Mouse (Mus musculus) right cerebral cortex, postnatal 25 days (tissue): Measurements from ENCODE around the gene Prdm11.
A peak's percentile ranks its signal among the peaks of the same experiment; 100 is the strongest.

Source experiments
- DNase-seq: peaks from one replicate; pipeline ENCODE4 v3.0.0; 2022

The Prdm11 gene

DNA sequence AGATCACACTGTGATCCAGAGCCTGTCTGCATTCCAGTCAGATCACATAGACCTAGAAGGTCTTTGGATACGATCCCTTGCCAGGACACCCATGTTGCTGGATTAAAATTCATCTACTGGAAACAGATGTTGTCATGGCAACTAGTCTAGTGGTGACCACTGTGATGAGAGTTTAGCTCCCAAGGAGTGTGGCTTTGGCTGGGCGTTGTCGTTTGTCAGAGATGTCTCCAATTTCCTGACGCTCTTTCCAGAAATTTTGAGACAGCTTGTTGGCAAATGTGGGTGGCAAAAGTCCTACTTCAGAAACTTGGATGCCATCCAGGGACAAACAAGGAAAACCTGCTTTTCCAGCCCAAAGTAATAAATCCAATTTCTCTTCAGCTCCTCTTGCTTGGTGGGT, 87.3 kb downstream of the Prdm11 start:
- DNase-seq, result no peak

DNA sequence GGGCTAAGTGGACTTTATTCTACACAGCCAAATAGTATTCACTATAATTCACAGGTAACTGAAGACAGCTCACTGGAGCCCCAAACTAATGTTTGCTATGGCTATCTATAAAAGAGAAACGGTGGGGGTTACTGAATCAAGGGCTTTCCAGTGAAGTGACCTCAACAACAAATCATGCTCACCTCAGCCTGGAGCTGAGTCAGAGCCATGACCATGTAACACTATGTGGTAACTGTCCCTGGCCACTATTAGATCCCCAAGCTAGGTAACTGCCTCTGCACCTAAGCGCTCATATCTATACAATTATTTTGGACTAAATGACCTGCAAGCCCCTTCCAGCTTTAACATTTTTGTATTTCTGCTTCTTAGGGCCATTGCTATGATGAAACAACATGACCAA, 89.0 kb downstream of the Prdm11 start:
- DNase-seq, result no peak

DNA sequence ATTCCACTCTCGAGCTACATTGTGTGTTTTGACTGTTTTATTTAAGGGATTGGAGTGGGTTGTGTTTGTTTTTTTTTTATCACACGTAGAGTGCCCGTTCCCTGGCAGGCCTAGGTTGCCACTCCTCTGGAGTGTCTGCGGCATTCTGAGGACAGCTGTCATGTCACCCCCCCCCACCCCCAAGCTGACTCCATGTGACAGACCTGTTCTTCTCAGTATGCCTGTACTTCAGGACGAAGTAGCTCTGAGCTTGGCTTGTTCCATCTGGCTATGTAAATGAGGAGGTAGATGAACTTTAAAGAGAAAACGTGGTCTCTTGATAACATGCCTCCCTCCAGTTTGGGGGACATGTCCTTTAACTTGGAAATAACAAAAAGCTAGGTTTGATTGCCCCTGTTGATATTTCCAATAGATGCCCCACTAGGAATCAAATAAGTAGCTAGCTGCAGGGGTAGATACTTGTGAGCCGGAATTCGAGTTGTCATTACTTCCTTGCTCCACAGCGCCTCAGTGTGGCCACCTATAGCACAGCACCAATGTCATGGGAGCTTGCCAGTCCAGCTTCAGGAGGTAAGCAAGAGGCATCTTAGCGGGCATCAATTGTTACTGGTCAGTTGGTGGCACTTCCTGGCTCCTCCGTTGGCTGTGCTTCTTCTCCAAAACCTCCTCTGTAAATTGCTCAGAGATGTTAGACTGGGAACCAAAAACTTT, 91.4 kb downstream of the Prdm11 start:
- peak; percentile 61 for DNase-seq

DNA sequence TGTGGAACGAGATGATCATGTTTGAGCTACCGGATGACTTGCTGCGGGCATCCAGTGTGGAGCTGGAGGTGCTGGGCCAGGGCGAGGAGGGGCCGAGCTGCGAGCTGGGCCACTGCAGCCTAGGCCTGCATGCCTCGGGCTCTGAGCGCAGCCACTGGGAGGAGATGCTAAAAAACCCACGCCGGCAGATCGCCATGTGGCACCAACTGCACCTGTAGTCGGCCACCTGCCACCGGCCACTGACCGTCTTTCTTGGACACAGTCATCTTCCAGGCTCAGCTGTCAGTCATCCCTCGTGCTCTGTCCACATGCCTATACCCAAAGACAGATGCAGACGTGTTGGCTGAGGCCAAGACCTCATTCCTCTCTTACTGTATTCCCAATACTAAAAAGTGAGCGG, 92.5 kb downstream of the Prdm11 start:
- DNase-seq, result no peak

DNA sequence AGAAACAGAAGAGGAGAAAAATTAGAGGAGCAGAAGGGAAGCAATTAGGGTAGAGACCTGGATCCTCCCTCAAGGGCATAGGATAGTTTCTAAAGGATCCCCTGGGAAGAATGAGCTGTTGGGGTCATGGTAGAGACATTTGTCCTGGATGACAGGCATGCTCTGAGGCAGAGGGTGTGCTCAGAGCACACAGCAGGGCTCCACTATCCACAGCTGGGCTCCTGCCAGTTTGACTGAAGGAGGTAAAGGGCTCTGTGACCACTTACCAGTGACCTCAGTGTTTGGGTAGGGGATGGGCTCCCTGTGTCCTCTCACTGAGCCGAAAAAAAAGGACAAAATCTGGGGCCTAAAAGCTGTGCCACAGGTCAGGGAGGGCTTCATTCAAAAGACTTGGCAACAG, 96.4 kb downstream of the Prdm11 start:
- no peak for DNase-seq

DNA sequence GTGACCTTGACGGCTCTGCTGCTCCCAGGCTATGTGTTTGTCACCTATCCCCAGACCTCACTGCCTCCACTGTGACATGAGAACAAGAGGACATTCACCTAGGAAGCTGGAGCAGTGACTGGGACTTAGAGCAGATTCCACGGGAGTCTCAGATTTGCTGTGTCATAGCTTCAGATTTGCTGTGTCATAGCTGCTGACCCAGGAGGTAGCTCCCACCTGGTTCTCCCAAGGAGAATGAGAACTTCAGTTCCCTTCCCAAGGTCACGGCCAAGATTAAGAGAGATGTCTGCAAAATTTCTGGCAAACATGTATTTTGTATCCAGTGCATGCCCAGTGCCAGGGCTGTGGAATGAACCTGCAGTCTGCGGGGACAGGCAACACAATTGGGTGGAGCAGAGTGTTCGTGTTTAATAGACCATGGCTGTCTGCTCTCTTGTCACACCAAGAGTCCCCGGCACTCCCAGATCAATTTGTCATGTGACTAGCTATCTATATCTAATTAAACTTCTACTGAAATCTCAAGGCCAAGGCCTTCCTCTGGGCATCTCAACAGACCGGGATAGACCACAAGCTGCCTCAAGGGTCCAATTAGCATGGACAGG, 97.2 kb downstream of the Prdm11 start:
- DNase-seq, result no peak

DNA sequence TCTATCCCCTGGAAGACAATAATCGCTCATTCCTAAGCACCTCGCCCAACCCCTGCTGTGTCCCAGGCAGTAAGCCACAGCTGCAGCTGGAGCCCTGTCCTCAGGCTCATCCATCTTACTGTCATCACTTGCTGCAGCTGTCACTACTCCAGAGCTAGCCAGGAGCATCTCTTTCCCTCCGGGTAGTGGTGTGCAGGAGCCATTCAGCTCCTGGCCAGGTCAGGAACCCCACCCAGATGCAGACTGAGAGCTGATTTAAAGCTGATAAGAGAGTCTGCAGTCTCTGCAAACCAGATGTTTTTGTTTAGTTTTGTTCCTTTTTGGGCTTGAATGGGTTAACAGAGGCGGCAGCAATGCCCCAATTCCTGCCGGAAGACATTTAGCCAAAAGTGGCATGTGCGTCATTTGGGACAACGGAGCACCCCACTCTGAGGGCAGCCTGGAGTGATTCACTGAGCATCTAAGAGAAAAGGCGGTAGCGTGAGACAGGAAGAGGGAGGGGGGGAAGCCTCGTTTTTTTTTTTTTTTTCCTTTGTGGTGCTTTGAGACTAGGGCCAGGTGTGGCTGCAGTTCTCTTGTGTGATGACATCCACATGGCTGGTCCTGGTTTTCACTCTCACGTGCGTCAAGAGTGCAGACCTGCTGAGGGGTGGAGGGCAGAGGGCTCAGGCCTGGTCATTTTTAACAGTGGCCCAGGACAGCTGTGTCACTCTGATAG, 97.8 kb downstream of the Prdm11 start:
- DNase-seq, result no peak

DNA sequence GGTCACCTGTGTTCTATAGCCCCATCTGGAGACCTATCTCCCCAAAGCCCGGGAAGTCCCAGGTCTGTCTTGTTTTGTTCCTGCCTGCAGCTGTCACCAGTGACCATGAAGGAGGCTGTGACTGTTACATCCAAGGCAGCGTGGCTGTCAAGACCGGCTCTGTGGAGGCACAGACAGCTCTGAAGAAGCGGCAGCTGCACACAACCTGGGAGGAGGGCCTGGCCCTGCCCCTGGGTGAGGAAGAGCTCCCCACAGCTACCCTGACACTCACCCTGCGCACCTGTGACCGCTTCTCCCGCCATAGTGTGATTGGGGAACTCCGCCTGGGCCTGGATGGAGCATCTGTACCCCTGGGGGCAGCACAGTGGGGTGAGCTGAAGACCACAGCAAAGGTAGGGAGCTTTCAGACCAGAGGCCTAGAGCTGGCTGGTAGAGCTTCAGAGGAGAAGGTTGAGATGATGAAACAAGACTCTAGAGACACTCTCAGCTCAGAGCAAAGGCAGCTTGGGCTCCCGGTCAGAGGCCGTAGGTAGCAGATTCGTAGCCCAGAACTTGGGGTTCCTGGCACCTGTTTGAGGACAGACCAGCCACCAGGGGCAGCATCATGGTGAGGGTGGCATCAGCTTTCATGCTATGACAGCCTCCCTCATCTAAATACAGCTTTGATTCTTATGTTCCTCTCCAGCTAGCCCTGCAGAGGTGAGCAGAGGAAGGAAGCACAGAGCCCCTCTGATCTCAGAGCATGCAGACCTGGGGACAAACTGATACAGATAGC, 100.0 kb downstream of the Prdm11 start:
- no peak for DNase-seq

DNA sequence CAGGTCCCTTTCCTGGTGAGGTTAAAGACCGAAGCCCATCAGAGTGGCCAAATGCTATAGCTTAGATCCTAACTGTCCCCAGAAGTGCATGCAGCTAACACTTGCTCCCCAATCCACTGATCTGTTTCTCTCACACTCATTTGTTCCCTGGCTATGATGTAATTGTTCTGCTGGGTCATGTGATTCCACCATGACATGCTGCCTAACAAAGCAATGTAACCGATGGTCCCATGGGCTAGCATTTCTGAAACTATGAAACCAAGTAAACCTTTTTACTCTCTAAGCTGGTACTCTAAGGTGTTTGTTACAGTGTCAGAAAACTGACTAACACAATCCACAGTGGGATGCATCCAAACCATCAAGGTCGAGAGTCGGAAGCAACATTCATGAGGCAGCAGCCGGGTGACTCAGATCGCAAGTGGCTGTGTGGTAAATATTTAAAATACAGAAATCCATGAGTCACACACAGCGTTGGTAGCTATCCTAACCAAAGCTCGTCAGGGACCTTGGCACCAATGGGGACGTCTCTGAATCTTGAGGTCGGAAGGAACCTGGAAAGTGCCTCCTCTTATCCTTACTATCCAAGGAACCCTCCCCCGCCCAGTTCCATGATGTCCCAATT, 100.7 kb downstream of the Prdm11 start:
- DNase-seq, result no peak

DNA sequence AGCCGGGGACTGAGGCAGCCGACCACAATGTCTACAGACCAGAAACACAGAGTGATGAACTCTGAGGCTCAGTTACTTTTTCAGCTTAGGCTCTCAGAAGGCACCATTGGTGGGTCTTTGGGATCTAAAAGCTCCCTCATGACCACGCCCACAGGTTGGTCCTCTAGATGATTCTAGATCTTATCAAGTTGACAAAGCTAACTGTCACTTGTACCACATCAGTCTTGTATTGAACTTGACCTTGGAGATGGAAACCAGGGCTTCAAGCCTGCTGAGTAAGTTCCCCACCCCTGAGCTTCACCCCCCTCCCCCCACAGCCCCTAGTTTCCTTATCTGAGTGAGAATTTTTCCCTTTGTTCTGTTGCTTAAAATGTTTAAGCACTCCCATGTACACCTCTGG, 101.6 kb downstream of the Prdm11 start:
- no peak for DNase-seq

DNA sequence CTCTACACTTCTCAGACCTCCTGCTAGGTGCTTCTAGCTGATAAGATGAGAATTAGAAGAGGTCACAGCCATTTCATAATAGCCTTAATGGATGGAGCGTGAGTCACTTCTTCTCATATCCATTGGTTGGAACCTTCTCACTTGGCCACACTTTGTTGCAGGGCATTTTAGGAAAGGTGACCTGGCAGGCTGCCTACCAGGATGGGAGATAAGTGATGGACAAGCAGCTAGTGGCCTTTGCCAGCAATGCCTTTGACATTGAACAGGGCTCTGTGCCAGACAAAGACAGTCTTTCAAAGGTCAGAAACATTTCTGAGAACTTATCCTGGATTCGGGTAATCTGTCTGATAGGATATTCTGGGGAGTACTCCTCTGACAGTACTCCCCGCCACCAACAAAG, 102.6 kb downstream of the Prdm11 start:
- DNase-seq, result no peak

DNA sequence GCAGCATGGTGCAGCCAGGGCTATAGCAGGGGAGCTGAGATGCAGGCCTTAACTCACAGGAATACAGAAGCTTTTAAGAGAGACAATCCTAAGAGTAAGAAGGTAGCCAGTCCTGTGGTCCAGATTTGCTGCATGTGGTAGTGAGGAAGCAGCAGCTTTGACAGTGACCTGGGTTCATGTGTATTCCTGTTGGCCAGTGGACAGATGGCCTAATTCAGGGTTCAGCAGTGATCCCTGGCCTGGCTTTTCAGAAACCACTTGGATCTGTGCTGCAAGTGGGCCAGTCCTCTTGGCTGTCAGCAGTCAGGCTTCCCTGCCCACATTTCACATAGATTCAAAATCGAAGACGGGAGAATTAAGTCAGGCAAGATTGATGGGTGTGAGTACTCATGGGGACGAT, 104.5 kb downstream of the Prdm11 start:
- DNase-seq, result no peak

DNA sequence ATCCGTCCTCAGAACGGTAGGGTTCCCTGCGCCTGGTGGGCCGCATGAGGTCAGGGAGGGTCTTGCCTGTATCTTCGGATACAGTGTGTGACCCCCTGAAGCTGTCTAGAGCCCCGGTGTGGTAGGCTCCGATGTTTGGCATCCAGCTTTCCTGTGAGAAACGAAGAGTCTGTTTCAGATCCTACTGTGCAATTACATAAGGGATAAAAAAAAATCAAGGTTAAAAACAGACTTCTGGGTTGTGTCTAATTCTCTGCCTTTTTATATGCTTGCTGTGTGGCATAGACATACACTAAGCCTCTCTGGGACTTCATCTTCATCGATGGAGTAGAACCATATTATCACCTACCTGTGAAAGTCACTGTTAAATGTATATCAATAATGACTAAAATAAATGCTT, 105.0 kb downstream of the Prdm11 start:
- no peak for DNase-seq

DNA sequence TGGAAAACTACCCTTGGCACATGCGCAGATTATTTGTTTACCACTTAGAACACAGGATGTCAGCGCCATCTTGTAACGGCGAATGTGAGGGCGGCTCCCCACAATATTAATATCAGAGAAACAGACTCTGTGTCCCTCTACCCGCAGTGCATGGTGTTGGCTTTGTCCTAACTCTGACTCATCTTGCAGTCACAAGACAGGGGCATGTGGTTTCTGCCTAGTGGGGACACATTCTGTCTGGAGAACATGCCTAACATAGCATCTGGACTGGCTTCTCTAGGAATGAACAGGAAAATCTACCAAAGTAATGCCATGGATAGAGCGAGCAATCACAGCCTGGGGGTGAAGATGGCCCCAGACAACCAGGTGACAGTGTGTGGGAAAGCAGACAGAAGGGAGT, 107.1 kb downstream of the Prdm11 start:
- DNase-seq, result no peak

DNA sequence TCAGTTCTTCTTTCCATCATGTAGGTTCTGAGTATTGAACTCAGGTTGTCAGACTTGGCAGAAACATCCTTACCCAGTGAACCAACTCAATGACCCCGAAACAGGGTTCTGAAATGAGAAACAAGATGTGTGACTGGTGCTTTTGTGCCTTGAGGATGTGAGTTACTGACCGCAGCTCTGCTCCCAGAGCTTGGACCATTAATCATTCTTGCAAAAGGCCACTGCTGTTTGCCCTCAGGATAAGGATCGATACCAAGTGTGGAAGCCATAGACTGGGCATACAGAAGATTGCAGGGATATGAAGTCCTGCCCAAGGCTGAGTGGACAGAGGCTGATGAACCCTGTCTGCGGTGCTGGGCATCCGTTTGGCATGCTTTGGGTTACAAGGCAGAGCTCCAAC, 107.9 kb downstream of the Prdm11 start:
- DNase-seq, result no peak

DNA sequence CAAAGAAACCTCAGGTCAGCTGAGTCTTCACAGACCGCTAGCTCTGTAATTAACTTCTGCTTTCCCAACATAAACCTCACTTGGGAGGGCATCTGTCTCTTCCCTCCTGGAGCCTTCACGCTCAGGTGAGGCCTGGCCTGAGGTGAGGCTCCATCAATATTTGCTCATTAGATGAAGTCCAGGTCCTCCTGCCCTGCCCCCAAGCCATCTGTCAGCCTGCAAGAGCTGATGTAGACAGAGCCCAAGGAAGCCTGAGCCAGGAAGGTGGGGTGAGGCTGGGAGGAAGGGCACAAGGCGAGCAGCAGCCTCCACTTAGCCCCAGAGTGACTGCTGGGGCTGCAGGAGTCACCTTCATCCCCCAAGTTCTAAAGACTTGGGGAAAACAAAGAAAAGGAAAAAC, 110.5 kb downstream of the Prdm11 start:
- no peak for DNase-seq

DNA sequence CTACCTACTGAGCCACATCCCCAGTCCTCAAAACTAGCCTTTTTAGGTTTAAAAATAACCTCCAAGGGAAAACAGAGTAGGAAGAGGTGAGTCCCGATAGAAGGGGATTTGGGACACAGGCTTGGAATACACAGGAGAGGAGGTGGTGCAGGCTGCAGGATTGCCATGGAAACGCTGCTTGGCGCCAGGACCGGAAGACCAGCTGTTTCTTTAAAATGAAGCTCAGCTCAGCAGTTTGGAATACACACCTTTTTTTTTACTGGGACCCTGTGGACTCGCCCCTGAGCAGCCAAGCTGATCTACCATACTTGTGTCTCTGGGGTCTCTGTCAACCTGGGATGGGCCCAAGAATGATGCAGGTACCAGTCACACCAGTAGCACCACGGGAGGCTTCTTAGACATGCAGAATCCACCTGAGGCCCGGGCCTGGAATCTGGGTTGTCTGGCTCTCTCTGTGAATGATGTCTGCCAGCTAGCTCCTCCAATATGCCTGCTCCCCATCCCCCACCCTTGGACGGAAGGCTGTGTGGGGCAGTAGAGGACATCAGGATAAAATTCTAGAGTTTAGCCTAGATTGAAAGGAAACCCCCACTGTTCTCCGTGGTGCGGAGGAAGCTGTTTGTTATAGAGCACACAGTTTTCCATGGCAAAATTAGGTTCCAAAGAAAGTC, 111.5 kb downstream of the Prdm11 start:
- peak; percentile 82 for DNase-seq

DNA sequence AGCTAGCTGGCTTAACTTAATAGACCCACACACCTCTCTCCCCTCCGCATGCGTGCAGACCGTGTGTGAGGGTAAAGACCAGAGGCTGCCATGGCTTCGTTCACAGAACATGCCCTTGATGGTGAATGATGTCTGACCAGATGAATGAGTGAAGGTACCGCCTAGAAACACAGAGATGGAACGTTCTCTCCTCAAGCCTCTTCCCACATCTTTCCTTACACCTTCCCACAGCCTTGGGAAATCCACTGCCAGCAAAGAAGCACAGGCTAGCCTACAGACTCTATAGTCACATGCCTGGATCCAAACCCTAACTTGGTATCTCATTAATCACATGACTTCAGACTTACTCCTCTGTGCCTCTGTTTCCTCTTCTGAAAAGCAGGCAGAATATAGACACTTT, 112.6 kb downstream of the Prdm11 start:
- DNase-seq, result no peak

DNA sequence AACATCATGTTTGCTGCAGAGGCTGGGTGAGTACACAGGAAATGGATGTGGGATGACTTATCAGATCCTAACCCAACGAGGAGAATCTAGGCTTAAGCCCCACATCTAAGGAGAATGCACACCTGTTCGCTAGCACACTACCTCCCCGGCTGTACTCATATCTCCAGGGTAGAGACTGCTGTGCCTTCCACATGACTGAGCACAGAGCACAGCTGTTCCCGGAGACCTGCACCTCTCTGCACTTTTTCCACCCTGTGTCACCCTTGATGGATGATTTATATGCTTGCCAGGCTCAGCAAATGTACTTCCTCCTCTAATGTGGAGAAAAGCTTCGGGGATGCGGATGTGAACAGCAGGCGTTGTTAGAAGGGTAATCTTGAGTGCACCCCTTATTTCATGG, 114.9 kb downstream of the Prdm11 start:
- DNase-seq, result no peak

DNA sequence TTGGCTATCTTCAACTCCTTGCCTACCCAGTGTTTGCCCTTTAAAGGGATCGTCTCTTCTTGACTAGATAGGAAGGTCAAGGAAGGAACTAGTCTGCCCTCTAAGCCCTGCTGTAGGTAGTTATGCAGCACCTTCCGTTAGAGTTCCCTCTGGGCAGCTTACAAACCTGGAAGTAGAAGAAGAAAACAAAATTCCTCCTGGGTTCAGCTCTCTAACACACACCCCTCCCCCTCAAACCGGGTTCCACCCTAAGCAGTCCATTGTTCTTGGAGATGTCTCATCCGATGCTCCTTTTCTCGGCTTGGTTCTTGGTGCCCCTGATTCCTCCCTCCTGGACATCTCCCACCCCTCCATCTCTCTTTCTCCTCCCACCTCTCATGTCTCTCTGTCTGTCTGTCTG, 116.3 kb downstream of the Prdm11 start:
- DNase-seq, result no peak

DNA sequence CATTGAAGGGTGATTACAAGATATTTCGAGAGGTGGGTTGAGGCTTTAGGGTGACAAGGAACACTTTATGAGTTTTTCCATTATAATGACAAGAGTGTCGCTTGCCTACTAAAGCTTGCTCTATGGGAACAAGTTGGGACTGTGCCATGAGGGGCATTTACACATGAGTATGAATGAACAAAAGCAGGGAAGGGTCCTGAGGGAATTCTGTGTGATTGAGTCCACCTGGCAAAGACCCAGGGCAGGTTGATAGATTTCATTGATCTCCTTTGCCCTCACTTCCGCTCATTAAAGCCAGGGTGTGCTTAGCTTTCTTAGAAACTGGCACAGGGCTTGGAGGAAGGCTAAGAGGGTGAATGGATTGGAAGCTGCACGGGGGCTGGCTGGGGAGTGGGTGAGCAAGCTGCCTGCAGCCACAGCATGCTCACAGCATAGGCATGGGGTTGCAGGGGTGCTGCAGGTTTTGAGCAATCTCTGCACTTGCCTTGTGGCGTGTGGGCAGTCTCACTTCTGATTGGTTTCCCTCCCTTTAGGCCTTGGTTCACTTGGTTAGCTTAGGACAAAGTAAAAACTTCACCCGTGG, 121.2 kb downstream of the Prdm11 start:
- no peak for DNase-seq

DNA sequence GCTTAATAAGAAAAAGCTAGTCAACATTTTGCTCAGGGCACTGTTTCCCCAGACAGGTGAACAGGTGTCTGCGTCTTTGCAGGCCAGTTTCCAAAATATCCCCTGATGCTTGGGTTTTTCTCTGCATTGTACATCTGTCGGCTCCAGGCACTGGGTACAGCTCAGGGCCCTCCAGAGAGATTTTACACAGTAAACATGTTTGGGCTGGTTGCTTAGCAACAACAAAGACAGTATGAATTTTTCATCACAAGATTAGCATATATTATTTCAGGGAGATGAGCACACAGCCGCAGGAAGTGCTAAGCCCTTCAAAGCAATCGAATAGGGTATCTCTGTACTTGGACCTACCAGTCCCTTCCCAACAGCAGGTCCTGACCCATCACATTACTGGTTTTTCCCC, 125.3 kb downstream of the Prdm11 start:
- no peak for DNase-seq
